Mouse (Mus musculus) central nervous system, embryonic 11.5 days (tissue): ENCODE measurements around the gene Spsb3. TPM values are rescaled to one million over a fixed set of nuclear protein-coding genes. Genes with fewer than 3 reads are reported as not detected.

Source experiments
- polyA plus RNA-seq: library from polyadenylated mRNA; depleted of rRNA; stranded (reverse); fragments of >200 nt; gene quantifications from 2 replicates; pipeline ENCODE4 v1.2.3, GENCODE M21; 2012; rRNA removed

The Spsb3 gene
- polyA plus RNA-seq = 28.8 and 42.0 TPM in 2 replicates

GRCm38 (mm10) chr17:24886134-24886931, at the start of gene Spsb3, which contains the start of gene Nubp2:
TSS of gene Spsb3 (plus strand) at chr17:24886643.
TSS of gene Nubp2 (minus strand) at chr17:24886349.

GRCm38 (mm10) chr17:24839842-24840241, 46.6 kb upstream of the Spsb3 start, which contains the start of gene Hagh:
TSS of gene Hagh (plus strand) at chr17:24840143.

GRCm38 (mm10) chr17:24850065-24850772, 36.2 kb upstream of the Spsb3 start, which contains the start of gene Fahd1:
TSS of gene Fahd1 (minus strand) at chr17:24850364.

GRCm38 (mm10) chr17:24865776-24866175, 20.7 kb upstream of the Spsb3 start, which contains the start of gene Igfals:
TSS of gene Igfals (plus strand) at chr17:24865997.

GRCm38 (mm10) chr17:24894995-24895547, 8.6 kb downstream of the Spsb3 start, which contains the start of the genes Eme2 and Mrps34:
TSS of gene Eme2 (minus strand) at chr17:24895087.
TSS of gene Mrps34 (plus strand) at chr17:24895116.

GRCm38 (mm10) chr17:24896241-24896992, 10.0 kb downstream of the Spsb3 start, which contains the start of gene Nme3:
TSS of gene Nme3 (plus strand) at chr17:24896500.

GRCm38 (mm10) chr17:24936259-24937237, 50.1 kb downstream of the Spsb3 start, which contains the start of gene Mapk8ip3:
TSS of gene Mapk8ip3 (minus strand) at chr17:24936977.

Other genes starting within 250 kb of the Spsb3 start
- 26.4 and 32.7 TPM in 2 replicates for gene Slc9a3r2, start 236.3 kb upstream of the Spsb3 start, polyA plus RNA-seq
- gene Npw, start 228.2 kb upstream of the Spsb3 start, polyA plus RNA-seq = 0.26 TPM in 1 of 2 replicates, not detected in the other
- gene Zfp598, start 217.0 kb upstream of the Spsb3 start, polyA plus RNA-seq = 71.2 and 73.0 TPM in 2 replicates
- 4.9 and 6.7 TPM in 2 replicates for gene Syngr3, start 196.7 kb upstream of the Spsb3 start, polyA plus RNA-seq
- 30.2 and 39.5 TPM in 2 replicates for gene Gfer, start 190.5 kb upstream of the Spsb3 start, polyA plus RNA-seq
- 6.4 and 7.1 TPM in 2 replicates for gene Noxo1, start 190.4 kb upstream of the Spsb3 start, polyA plus RNA-seq
- 66.5 and 85.6 TPM in 2 replicates for gene Tbl3, start 179.0 kb upstream of the Spsb3 start, polyA plus RNA-seq
- 0.63 and 0.70 TPM in 2 replicates for gene Rnf151, start 168.6 kb upstream of the Spsb3 start, polyA plus RNA-seq
- gene Rps2, start 168.5 kb upstream of the Spsb3 start, polyA plus RNA-seq = 2,876 and 3,382 TPM in 2 replicates
- gene Ndufb10, start 162.2 kb upstream of the Spsb3 start, polyA plus RNA-seq = 177 and 184 TPM in 2 replicates
- gene Rpl3l, start 158.8 kb upstream of the Spsb3 start, polyA plus RNA-seq = 0.07 TPM in 1 of 2 replicates, not detected in the other
- 27.4 and 35.8 TPM in 2 replicates for gene Msrb1, start 150.0 kb upstream of the Spsb3 start, polyA plus RNA-seq
- 0.42 and 0.88 TPM in 2 replicates for gene Hs3st6, start 133.7 kb upstream of the Spsb3 start, polyA plus RNA-seq
- 0.12 and 0.19 TPM in 2 replicates for gene Meiob, start 82.4 kb upstream of the Spsb3 start, polyA plus RNA-seq
- 22.7 and 23.0 TPM in 2 replicates for gene Hagh, start 46.5 kb upstream of the Spsb3 start, polyA plus RNA-seq
- 15.9 and 17.5 TPM in 2 replicates for gene Fahd1, start 36.3 kb upstream of the Spsb3 start, polyA plus RNA-seq
- 0.09 and 0.22 TPM in 2 replicates for gene Igfals, start 20.6 kb upstream of the Spsb3 start, polyA plus RNA-seq
- gene Nubp2, start 294 bp upstream of the Spsb3 start, polyA plus RNA-seq = 28.1 and 32.5 TPM in 2 replicates
- 34.6 and 35.0 TPM in 2 replicates for gene Eme2, start 8.4 kb downstream of the Spsb3 start, polyA plus RNA-seq
- gene Mrps34, start 8.5 kb downstream of the Spsb3 start, polyA plus RNA-seq = 85.7 and 98.3 TPM in 2 replicates
- gene Nme3, start 9.9 kb downstream of the Spsb3 start, polyA plus RNA-seq = 48.4 and 48.7 TPM in 2 replicates
- 157 and 167 TPM in 2 replicates for gene Mapk8ip3, start 50.3 kb downstream of the Spsb3 start, polyA plus RNA-seq
- gene Jpt2, start 74.0 kb downstream of the Spsb3 start, polyA plus RNA-seq = 132 and 152 TPM in 2 replicates
- gene Cramp1l, start 129.1 kb downstream of the Spsb3 start, polyA plus RNA-seq = 28.7 and 36.2 TPM in 2 replicates
- gene Ift140, start 129.4 kb downstream of the Spsb3 start, polyA plus RNA-seq = 16.7 and 23.6 TPM in 2 replicates
- 4.2 and 7.3 TPM in 2 replicates for gene Tmem204, start 196.9 kb downstream of the Spsb3 start, polyA plus RNA-seq
- gene Telo2, start 229.3 kb downstream of the Spsb3 start, polyA plus RNA-seq = 31.8 and 44.2 TPM in 2 replicates
- gene Ptx4, start 234.1 kb downstream of the Spsb3 start, polyA plus RNA-seq = not detected in 2 replicates
- gene Clcn7, start 246.7 kb downstream of the Spsb3 start, polyA plus RNA-seq = 27.6 and 29.7 TPM in 2 replicates